Mouse (Mus musculus) bone marrow macrophage, adult 2 months (primary cell): Measurements from ENCODE around the gene Shb. TPM values are rescaled to one million over a fixed set of nuclear protein-coding genes. Genes with fewer than 3 reads are reported as not detected.

Experiments
- H3K27ac ChIP-seq: 2 replicates; pipeline ENCODE4 v1.5.1; 2012; ENCODE audit warnings: low read depth, low read length; ENCODE audit not compliant: insufficient read depth
- H3K4me1 ChIP-seq: 2 replicates; pipeline ENCODE4 v1.6.1; 2012; ENCODE audit warnings: low read length; ENCODE audit not compliant: control insufficient read depth, insufficient read depth
- H3K4me3 ChIP-seq: 2 replicates; pipeline ENCODE4 v1.5.1; 2012; ENCODE audit warnings: mild to moderate bottlenecking, low read length, moderate library complexity; ENCODE audit not compliant: insufficient read depth
- CTCF ChIP-seq: IDR thresholded peaks from 2 replicates; pipeline ENCODE4 v1.5.1; 2012; ENCODE audit warnings: low read depth, mild to moderate bottlenecking, low read length, moderate library complexity
- POLR2A ChIP-seq: IDR thresholded peaks from 2 replicates; pipeline ENCODE4 v1.6.1; 2012; ENCODE audit warnings: mild to moderate bottlenecking, low read depth, low read length, borderline replicate concordance
- polyA plus RNA-seq: library from polyadenylated mRNA; stranded (reverse); fragments of >200 nt; gene quantifications from 2 replicates; pipeline ENCODE4 v1.2.4, GENCODE M21; 2012; ENCODE audit not compliant: missing spikeins, insufficient read depth, insufficient read length

The Shb gene
- polyA plus RNA-seq, 1 experiment: 9.8 TPM

- Histone ChIP-seq H3K4me3 (peak overlapping the region; percentile 45), H3K27ac (peak overlapping the region; percentile 67), H3K4me1 (peaks cover 39% of the 10 kb centered on the region)
- no peak for TF ChIP-seq POLR2A
- TF ChIP-seq CTCF: no peak
These were observed 11.9 kb downstream of the Shb start for GRCm38 (mm10) chr4:45520375-45520774.

GRCm38 (mm10) chr4:45517399-45517798, 14.9 kb downstream of the Shb start:
- H3K4me3 ChIP-seq: no peak overlapping the region
- no peak for TF ChIP-seq POLR2A
- no peak for TF ChIP-seq CTCF
- H3K4me1 ChIP-seq: peaks cover 43% of the 10 kb centered on the region
- H3K27ac ChIP-seq: no peak overlapping the region

GRCm38 (mm10) chr4:45515894-45516293, 16.4 kb downstream of the Shb start:
- H3K4me1 ChIP-seq: peaks cover 34% of the 10 kb centered on the region
- H3K27ac ChIP-seq: no peak overlapping the region
- no peak overlapping the region for H3K4me3 ChIP-seq

GRCm38 (mm10) chr4:45514406-45514805, 17.9 kb downstream of the Shb start:
- Histone ChIP-seq H3K27ac (peak overlapping the region; percentile 73), H3K4me3 (peak overlapping the region; percentile 37), H3K4me1 (peaks cover 25% of the 10 kb centered on the region)
- TF ChIP-seq CTCF (no peak), POLR2A (no peak)

More at GRCm38 (mm10) chr4:45515894-45516293, 16.4 kb downstream of the Shb start:
- TF ChIP-seq POLR2A: no peak
- TF ChIP-seq CTCF: no peak

GRCm38 (mm10) chr4:45513791-45514293, 18.4 kb downstream of the Shb start:
- no peak for TF ChIP-seq POLR2A
- TF ChIP-seq CTCF: no peak
- Histone ChIP-seq H3K4me1 (peaks cover 24% of the 10 kb centered on the region), H3K4me3 (peak overlapping the region; percentile 37), H3K27ac (peak overlapping the region; percentile 73)

- TF ChIP-seq POLR2A (no peak), CTCF (no peak)
- Histone ChIP-seq H3K27ac (peak overlapping the region; percentile 73), H3K4me3 (peak overlapping the region; percentile 3; the same call in 1 of the 2 replicates), H3K4me1 (peaks cover 26% of the 10 kb centered on the region)
These were observed 18.9 kb downstream of the Shb start for GRCm38 (mm10) chr4:45513340-45513739.

GRCm38 (mm10) chr4:45510163-45510562, 22.1 kb downstream of the Shb start:
- no peak overlapping the region for H3K4me3 ChIP-seq
- TF ChIP-seq CTCF (no peak), POLR2A (no peak)
- no peak overlapping the region for H3K27ac ChIP-seq
- H3K4me1 ChIP-seq: peaks cover 28% of the 10 kb centered on the region

- TF ChIP-seq CTCF (no peak), POLR2A (no peak)
- Histone ChIP-seq H3K4me1 (peaks cover 21% of the 10 kb centered on the region), H3K27ac (no peak overlapping the region), H3K4me3 (no peak overlapping the region)
These were observed 22.9 kb downstream of the Shb start for GRCm38 (mm10) chr4:45509416-45509815.

GRCm38 (mm10) chr4:45508469-45508868, 23.8 kb downstream of the Shb start:
- Histone ChIP-seq H3K4me3 (no peak overlapping the region), H3K4me1 (peaks cover 26% of the 10 kb centered on the region), H3K27ac (no peak overlapping the region)
- TF ChIP-seq CTCF (no peak), POLR2A (no peak)

- TF ChIP-seq POLR2A (no peak), CTCF (no peak)
- Histone ChIP-seq H3K4me1 (peaks cover 22% of the 10 kb centered on the region), H3K27ac (no peak overlapping the region), H3K4me3 (no peak overlapping the region)
These were observed 24.8 kb downstream of the Shb start for GRCm38 (mm10) chr4:45507476-45507875.

- Histone ChIP-seq H3K4me1 (peaks cover 22% of the 10 kb centered on the region), H3K4me3 (no peak overlapping the region), H3K27ac (no peak overlapping the region)
- no peak for TF ChIP-seq POLR2A
- TF ChIP-seq CTCF: no peak
These were observed 25.2 kb downstream of the Shb start for GRCm38 (mm10) chr4:45507039-45507438.
